Mouse (Mus musculus): ENCODE data around the gene Acox1. TPM values are rescaled to one million over a fixed set of nuclear protein-coding genes. Genes with fewer than 3 reads are reported as not detected.

Acox1 gene
- polyA plus RNA-seq, 1 experiment = 22.4 TPM

DNA sequence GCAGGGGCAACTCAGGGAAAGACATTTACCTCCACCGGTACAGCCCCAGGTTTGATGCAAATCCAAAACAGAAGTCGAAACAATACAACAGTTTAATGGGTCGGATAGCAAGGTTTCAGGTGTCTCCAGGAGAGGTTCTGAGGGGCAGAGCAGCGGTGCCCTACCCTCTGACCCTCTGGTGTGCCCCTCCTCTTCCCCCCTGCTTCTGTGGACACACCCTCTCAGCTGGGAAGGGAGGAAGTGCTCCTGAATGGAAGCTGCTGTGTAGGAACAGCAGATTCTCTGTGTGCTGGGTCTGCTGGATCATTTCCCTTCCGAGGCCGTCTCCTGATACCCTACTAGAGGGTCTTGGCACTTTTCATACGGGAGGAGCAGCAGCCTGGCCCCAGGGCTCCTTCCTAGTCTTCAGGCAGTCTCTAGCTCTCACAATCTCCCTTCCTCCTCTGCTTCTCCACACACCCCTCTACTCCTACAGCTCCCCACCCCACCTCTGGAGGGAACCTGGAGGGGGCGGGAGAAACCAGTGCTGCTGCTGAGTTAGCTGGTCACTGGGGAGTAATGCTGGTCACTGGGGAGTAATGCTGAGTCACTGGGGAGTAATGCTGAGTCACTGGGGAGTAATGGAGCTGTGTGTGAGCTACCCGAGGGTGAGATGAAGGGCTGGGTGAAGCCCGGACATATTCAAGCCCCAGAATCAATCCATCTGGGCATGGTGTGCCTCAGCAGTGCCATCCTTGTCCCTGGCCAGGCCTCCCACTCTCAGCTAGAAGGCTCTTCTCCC is 56.4 kb downstream of the Acox1 start:
- no peak for TF ChIP-seq MYOG (IDR thresholded peaks at IDR 0.05; ENCODE audit: control insufficient read depth, extremely low read depth, insufficient read length)
- TF ChIP-seq FOSL1 (IDR thresholded peaks at IDR 0.05; ENCODE audit: insufficient read depth, low read length, poor library complexity, severe bottlenecking) = peak; percentile 93
- TF ChIP-seq MAX (IDR thresholded peaks at IDR 0.05) = peak; percentile 19
- no peaks in the 10 kb centered on the region for H3K27me3 ChIP-seq (ENCODE audit: control insufficient read depth, insufficient read depth, insufficient read length)
- H3K79me3 ChIP-seq (ENCODE audit: low read depth) = peaks cover 11% of the 10 kb centered on the region
- H3K4me3 ChIP-seq (ENCODE audit: insufficient read depth, poor library complexity, severe bottlenecking) = peak overlapping the region; percentile 6
- H3ac ChIP-seq (ENCODE audit: control insufficient read depth, insufficient read length, low read depth) = no peak overlapping the region
- peaks cover 63% of the 10 kb centered on the region for H3K36me3 ChIP-seq (ENCODE audit: control insufficient read depth, insufficient read depth)
- peaks cover 13% of the 10 kb centered on the region for H3K79me2 ChIP-seq (ENCODE audit: control insufficient read depth, insufficient read depth)

DNA sequence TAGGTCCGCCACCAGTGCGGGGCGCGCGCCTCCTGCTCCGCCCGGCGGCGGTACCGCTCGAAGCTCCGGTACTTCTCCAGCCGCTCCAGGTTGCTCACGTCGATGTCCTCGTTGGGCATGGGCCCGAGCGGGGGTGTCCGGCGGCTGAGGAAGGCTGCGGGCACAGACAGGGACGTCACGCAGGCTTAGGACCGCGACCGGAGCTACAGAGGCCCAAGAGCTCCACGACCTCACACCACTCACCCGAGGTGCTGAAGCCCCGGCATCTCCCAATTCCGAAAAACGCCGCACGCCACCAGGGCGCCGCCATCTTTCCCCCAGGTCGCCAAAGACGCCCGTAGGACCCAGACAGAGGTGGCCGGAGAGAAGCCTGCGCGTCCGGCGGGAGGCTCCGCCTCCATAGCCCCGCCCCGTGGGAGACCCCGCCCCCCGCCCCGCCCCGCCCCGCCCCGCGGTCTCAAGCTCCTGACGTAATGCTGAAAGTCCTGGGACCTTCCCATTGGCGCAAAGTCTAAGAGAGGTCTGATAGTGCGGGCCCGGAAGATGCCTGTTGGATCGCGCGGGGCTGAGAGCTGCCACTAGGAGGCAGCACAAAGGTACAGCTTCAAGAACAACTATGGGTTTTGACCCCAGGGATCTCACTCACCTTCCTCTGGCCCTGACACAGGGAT is 60.2 kb downstream of the Acox1 start, which contains the start of gene Mrpl38:
Gene Mrpl38 (minus strand): TSS at position 401 of the 671 bp plus-strand sequence.
- Histone ChIP-seq H3K79me3 (ENCODE audit: low read depth) (peaks cover 28% of the 10 kb centered on the region), H3K79me2 (ENCODE audit: control insufficient read depth, insufficient read depth) (peaks cover 36% of the 10 kb centered on the region), H3K4me3 (ENCODE audit: insufficient read depth, poor library complexity, severe bottlenecking) (peak within 1 kb of the TSS; percentile 96), H3K27me3 (ENCODE audit: control insufficient read depth, insufficient read depth, insufficient read length) (no peaks in the 10 kb centered on the region), H3ac (ENCODE audit: control insufficient read depth, insufficient read length, low read depth) (peak within 1 kb of the TSS; percentile 71), H3K36me3 (ENCODE audit: control insufficient read depth, insufficient read depth) (peaks cover 56% of the 10 kb centered on the region)
- TF ChIP-seq MAX (IDR thresholded peaks at IDR 0.05) (peak; percentile 48), MYOG (IDR thresholded peaks at IDR 0.05; ENCODE audit: control insufficient read depth, extremely low read depth, insufficient read length) (no peak), CTCF (IDR thresholded peaks at IDR 0.05; ENCODE audit: control insufficient read depth, insufficient read depth, insufficient read length) (peak; percentile 72), CEBPB (IDR thresholded peaks at IDR 0.05; ENCODE audit: low read depth) (no peak), MYOD1 (IDR thresholded peaks at IDR 0.05; ENCODE audit: control insufficient read depth, insufficient read length, low read depth) (no peak), FOSL1 (IDR thresholded peaks at IDR 0.05; ENCODE audit: insufficient read depth, low read length, poor library complexity, severe bottlenecking) (no peak), USF1 (IDR thresholded peaks at IDR 0.05; ENCODE audit: low read depth) (no peak)

DNA sequence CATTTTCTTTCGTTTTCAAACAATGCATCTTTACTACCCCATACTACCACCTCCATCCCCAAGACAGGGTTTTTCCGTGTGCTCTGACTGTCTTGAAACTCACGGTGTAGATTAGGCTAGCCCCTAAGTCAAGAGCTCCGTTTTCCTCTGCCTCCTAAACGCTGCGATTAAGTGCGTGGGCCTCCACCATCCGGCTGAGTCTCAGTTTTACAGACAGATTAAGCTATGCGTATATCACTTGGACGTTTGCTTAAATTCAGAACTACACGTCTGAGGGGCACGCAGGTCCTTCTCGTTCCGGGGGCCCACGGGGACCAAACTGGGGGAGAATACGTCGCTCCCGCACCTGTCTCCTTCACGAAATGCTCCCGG is 60.8 kb downstream of the Acox1 start:
- H3K79me3 ChIP-seq (ENCODE audit: low read depth) = peaks cover 28% of the 10 kb centered on the region
- H3K27me3 ChIP-seq (ENCODE audit: control insufficient read depth, insufficient read depth, insufficient read length) = no peaks in the 10 kb centered on the region
- H3K36me3 ChIP-seq (ENCODE audit: control insufficient read depth, insufficient read depth) = peaks cover 54% of the 10 kb centered on the region
- peak overlapping the region; percentile 71 for H3ac ChIP-seq (ENCODE audit: control insufficient read depth, insufficient read length, low read depth)
- peak overlapping the region; percentile 96 for H3K4me3 ChIP-seq (ENCODE audit: insufficient read depth, poor library complexity, severe bottlenecking)
- TF ChIP-seq USF1 (IDR thresholded peaks at IDR 0.05; ENCODE audit: low read depth) (no peak), FOSL1 (IDR thresholded peaks at IDR 0.05; ENCODE audit: insufficient read depth, low read length, poor library complexity, severe bottlenecking) (no peak), CTCF (IDR thresholded peaks at IDR 0.05; ENCODE audit: control insufficient read depth, insufficient read depth, insufficient read length) (no peak), CEBPB (IDR thresholded peaks at IDR 0.05; ENCODE audit: low read depth) (no peak), MYOD1 (IDR thresholded peaks at IDR 0.05; ENCODE audit: control insufficient read depth, insufficient read length, low read depth) (no peak), MYOG (IDR thresholded peaks at IDR 0.05; ENCODE audit: control insufficient read depth, extremely low read depth, insufficient read length) (no peak), MAX (IDR thresholded peaks at IDR 0.05) (no peak)
- H3K79me2 ChIP-seq (ENCODE audit: control insufficient read depth, insufficient read depth) = peaks cover 36% of the 10 kb centered on the region

DNA sequence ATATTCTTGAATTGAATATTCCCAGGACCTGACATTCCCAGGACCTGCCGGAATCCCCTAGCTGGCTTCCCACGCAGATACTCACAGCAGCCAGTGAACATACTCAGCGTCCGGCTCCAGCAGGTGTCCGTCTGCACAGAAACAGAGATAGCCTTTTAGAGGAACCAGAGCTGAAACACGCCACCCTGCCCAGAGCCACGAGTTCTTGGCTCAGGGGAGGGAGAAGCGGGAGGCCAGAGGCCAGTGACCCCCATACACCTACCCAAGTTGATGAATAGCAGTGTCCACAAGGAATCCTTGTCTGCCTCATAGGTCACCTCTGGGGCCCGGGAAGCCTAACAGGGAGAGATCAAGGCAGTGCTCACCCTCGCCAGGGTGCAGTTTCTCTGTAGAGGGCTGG is 64.7 kb downstream of the Acox1 start:
- Histone ChIP-seq H3ac (ENCODE audit: control insufficient read depth, insufficient read length, low read depth) (no peak overlapping the region), H3K79me3 (ENCODE audit: low read depth) (peaks cover 28% of the 10 kb centered on the region), H3K4me3 (ENCODE audit: insufficient read depth, poor library complexity, severe bottlenecking) (no peak overlapping the region), H3K36me3 (ENCODE audit: control insufficient read depth, insufficient read depth) (peaks cover 52% of the 10 kb centered on the region), H3K27me3 (ENCODE audit: control insufficient read depth, insufficient read depth, insufficient read length) (no peaks in the 10 kb centered on the region), H3K79me2 (ENCODE audit: control insufficient read depth, insufficient read depth) (peaks cover 52% of the 10 kb centered on the region)
- TF ChIP-seq MAX (IDR thresholded peaks at IDR 0.05) (no peak), FOSL1 (IDR thresholded peaks at IDR 0.05; ENCODE audit: insufficient read depth, low read length, poor library complexity, severe bottlenecking) (no peak), CTCF (IDR thresholded peaks at IDR 0.05; ENCODE audit: control insufficient read depth, insufficient read depth, insufficient read length) (no peak), CEBPB (IDR thresholded peaks at IDR 0.05; ENCODE audit: low read depth) (no peak), MYOG (IDR thresholded peaks at IDR 0.05; ENCODE audit: control insufficient read depth, extremely low read depth, insufficient read length) (no peak), USF1 (IDR thresholded peaks at IDR 0.05; ENCODE audit: low read depth) (no peak), MYOD1 (IDR thresholded peaks at IDR 0.05; ENCODE audit: control insufficient read depth, insufficient read length, low read depth) (no peak)

DNA sequence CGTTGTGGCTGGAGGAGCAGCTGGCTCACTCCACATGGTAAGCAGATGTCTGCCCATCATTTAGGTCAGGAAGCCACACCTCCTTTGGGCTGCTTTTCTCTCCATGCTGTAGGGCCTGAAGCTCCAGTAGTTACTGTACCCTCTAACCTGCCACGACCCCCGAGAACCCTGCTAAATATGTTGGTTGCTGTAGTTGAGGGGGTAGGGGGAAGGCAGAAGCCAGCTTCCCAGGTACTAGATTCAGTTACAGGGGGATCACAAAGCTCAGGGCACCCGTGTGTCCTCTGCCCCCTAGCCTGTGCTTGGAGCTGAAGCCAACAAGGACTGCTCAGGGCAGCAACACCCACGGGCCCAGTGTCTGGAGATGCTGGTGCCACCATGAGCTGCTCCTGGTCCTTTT is 65.3 kb downstream of the Acox1 start:
- TF ChIP-seq USF1 (IDR thresholded peaks at IDR 0.05; ENCODE audit: low read depth) (no peak), MAX (IDR thresholded peaks at IDR 0.05) (no peak), MYOD1 (IDR thresholded peaks at IDR 0.05; ENCODE audit: control insufficient read depth, insufficient read length, low read depth) (no peak), CTCF (IDR thresholded peaks at IDR 0.05; ENCODE audit: control insufficient read depth, insufficient read depth, insufficient read length) (no peak), FOSL1 (IDR thresholded peaks at IDR 0.05; ENCODE audit: insufficient read depth, low read length, poor library complexity, severe bottlenecking) (no peak), CEBPB (IDR thresholded peaks at IDR 0.05; ENCODE audit: low read depth) (no peak), MYOG (IDR thresholded peaks at IDR 0.05; ENCODE audit: control insufficient read depth, extremely low read depth, insufficient read length) (no peak)
- Histone ChIP-seq H3K36me3 (ENCODE audit: control insufficient read depth, insufficient read depth) (peaks cover 52% of the 10 kb centered on the region), H3K79me2 (ENCODE audit: control insufficient read depth, insufficient read depth) (peaks cover 52% of the 10 kb centered on the region), H3K4me3 (ENCODE audit: insufficient read depth, poor library complexity, severe bottlenecking) (no peak overlapping the region), H3K79me3 (ENCODE audit: low read depth) (peaks cover 28% of the 10 kb centered on the region), H3K27me3 (ENCODE audit: control insufficient read depth, insufficient read depth, insufficient read length) (no peaks in the 10 kb centered on the region), H3ac (ENCODE audit: control insufficient read depth, insufficient read length, low read depth) (no peak overlapping the region)

Measured in C2C12 (cell line).